Mouse (Mus musculus) testis, adult 2 months (tissue): ENCODE results near the gene Ankrd22. TPM values are rescaled to one million over a fixed set of nuclear protein-coding genes. Genes with fewer than 3 reads are reported as not detected.

ENCODE experiments used
- H3K27ac ChIP-seq: fragments of 200-500 bp; 2 replicates; pipeline ENCODE4 v1.5.1; 2012; ENCODE audit warnings: low read depth, low read length; ENCODE audit not compliant: control insufficient read depth, insufficient read depth
- H3K27me3 ChIP-seq: fragments of 200-500 bp; 2 replicates; pipeline ENCODE4 v1.6.1; 2012; ENCODE audit warnings: mild to moderate bottlenecking, low read length, moderate library complexity; ENCODE audit not compliant: control insufficient read depth, insufficient read depth
- H3K36me3 ChIP-seq: fragments of 200-500 bp; 2 replicates; pipeline ENCODE4 v1.6.1; 2012; ENCODE audit warnings: mild to moderate bottlenecking, low read length; ENCODE audit not compliant: control insufficient read depth, insufficient read depth
- H3K4me1 ChIP-seq: fragments of 200-500 bp; 2 replicates; pipeline ENCODE4 v1.6.1; 2012; ENCODE audit warnings: low read length; ENCODE audit not compliant: control insufficient read depth, insufficient read depth
- H3K4me3 ChIP-seq: fragments of 200-500 bp; 2 replicates; pipeline ENCODE4 v1.5.1; 2012; ENCODE audit warnings: low read depth, mild to moderate bottlenecking, low read length, moderate library complexity, mixed read lengths; ENCODE audit not compliant: control insufficient read depth
- CTCF ChIP-seq: fragments of 200-500 bp; IDR thresholded peaks from 2 replicates; pipeline ENCODE4 v1.5.1; 2012; ENCODE audit warnings: low read depth, mild to moderate bottlenecking, inconsistent platforms, low read length, moderate library complexity; ENCODE audit not compliant: control insufficient read depth, insufficient read depth, insufficient replicate concordance
- POLR2A ChIP-seq: fragments of 200-500 bp; IDR thresholded peaks from 2 replicates; pipeline ENCODE4 v1.6.1; 2012; ENCODE audit warnings: low read depth, mild to moderate bottlenecking, inconsistent platforms, low read length, moderate library complexity; ENCODE audit not compliant: control insufficient read depth
- polyA plus RNA-seq: library from polyadenylated mRNA; depleted of rRNA; stranded (reverse); fragments of >200 nt; gene quantifications from 2 replicates; pipeline ENCODE4 v1.2.3, GENCODE M21; 2012

The Ankrd22 gene
- polyA plus RNA-seq, 1 experiment: 2.8 TPM

DNA sequence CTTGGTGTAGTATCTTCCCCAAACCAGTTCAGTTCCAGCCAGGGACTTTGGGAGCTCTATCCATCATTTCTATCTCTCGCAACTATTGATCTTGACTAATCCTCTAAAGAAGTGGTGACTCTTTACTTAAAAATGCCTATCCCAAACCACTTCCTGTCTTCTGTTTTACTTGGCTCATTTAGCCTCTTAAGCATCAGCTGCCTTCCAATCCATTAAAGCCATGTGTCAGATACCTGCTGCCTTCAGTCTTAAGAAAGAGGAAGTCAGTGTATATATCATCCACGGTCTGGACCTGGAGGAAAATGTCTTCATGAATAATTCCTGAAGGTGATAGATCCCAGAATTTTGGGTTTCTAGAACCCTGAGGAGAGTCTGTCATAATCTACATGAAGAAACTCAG, 14.5 kb upstream of the Ankrd22 start:
- no peak for TF ChIP-seq CTCF
- no peak for TF ChIP-seq POLR2A
- Histone ChIP-seq H3K27ac (no peak overlapping the region), H3K27me3 (no peaks in the 10 kb centered on the region), H3K4me3 (no peak overlapping the region), H3K36me3 (no peaks in the 10 kb centered on the region), H3K4me1 (no peaks in the 10 kb centered on the region)

GRCm38 (mm10) chr19:34179136-34179535, 13.3 kb upstream of the Ankrd22 start:
- no peak overlapping the region for H3K4me3 ChIP-seq
- H3K27me3 ChIP-seq: no peaks in the 10 kb centered on the region

DNA sequence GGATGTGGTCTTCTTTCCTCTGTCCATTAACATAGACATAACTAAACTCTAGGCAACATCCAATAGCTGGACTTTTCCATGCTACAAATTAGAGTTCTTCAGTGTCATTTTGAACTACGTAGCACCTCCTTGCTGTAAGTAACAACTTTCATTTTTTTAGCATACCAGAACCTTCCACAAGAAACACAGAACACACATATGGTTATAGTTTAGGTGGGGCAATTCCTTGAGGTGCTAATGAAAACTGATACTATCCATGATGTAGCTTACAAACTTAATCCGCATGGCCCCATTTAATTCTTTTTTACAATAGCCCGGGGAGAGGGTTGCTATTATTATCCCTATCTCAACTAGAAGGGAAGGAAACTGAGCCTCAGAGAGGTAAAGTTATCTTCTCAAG, 8.2 kb upstream of the Ankrd22 start:
- Histone ChIP-seq H3K36me3 (no peaks in the 10 kb centered on the region), H3K4me3 (no peak overlapping the region), H3K27ac (no peak overlapping the region), H3K4me1 (no peaks in the 10 kb centered on the region), H3K27me3 (no peaks in the 10 kb centered on the region)
- TF ChIP-seq CTCF (no peak), POLR2A (no peak)

More at GRCm38 (mm10) chr19:34179136-34179535, 13.3 kb upstream of the Ankrd22 start:
- TF ChIP-seq POLR2A: no peak
- TF ChIP-seq CTCF: no peak
- Histone ChIP-seq H3K36me3 (no peaks in the 10 kb centered on the region), H3K4me1 (no peaks in the 10 kb centered on the region), H3K27ac (no peak overlapping the region)

- H3K4me3 ChIP-seq: no peak overlapping the region
- H3K4me1 ChIP-seq: no peaks in the 10 kb centered on the region
- H3K27me3 ChIP-seq: no peaks in the 10 kb centered on the region
- no peaks in the 10 kb centered on the region for H3K36me3 ChIP-seq
- no peak overlapping the region for H3K27ac ChIP-seq
- TF ChIP-seq CTCF (no peak), POLR2A (no peak)
Observed at GRCm38 (mm10) chr19:34171167-34171566, 5.3 kb upstream of the Ankrd22 start.

GRCm38 (mm10) chr19:34169121-34169520, 3.3 kb upstream of the Ankrd22 start:
- no peaks in the 10 kb centered on the region for H3K36me3 ChIP-seq
- TF ChIP-seq POLR2A (no peak), CTCF (no peak)
- H3K4me1 ChIP-seq: no peaks in the 10 kb centered on the region
- no peak overlapping the region for H3K27ac ChIP-seq
- H3K27me3 ChIP-seq: no peaks in the 10 kb centered on the region
- no peak overlapping the region for H3K4me3 ChIP-seq

GRCm38 (mm10) chr19:34167896-34168661, 2.2 kb upstream of the Ankrd22 start:
- Histone ChIP-seq H3K27me3 (no peaks in the 10 kb centered on the region), H3K27ac (no peak overlapping the region), H3K4me1 (no peaks in the 10 kb centered on the region), H3K36me3 (no peaks in the 10 kb centered on the region), H3K4me3 (no peak overlapping the region)
- TF ChIP-seq CTCF (no peak), POLR2A (no peak)

DNA sequence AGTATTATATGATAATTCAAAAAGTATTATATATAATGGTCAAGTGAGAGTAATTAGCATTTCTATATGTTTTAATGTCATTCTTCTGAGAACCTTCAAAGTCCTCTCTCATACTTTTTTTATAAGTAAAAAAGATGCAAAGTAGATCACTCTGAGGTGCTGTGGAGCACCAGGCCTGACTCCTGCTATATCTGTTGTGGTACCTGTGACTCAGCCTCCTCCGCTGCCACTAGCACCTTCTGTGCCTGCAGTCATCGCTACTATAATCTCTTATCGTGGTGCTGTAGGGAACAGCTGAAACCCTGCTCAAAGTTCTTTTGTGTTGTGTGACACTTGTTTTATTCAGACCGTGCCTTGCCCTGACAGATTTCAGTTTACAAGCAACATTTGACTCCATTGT, 533 bp upstream of the Ankrd22 start:
- TF ChIP-seq POLR2A: no peak
- no peak for TF ChIP-seq CTCF
- Histone ChIP-seq H3K36me3 (no peaks in the 10 kb centered on the region), H3K27ac (no peak overlapping the region), H3K4me1 (no peaks in the 10 kb centered on the region), H3K27me3 (no peaks in the 10 kb centered on the region), H3K4me3 (no peak overlapping the region)

DNA sequence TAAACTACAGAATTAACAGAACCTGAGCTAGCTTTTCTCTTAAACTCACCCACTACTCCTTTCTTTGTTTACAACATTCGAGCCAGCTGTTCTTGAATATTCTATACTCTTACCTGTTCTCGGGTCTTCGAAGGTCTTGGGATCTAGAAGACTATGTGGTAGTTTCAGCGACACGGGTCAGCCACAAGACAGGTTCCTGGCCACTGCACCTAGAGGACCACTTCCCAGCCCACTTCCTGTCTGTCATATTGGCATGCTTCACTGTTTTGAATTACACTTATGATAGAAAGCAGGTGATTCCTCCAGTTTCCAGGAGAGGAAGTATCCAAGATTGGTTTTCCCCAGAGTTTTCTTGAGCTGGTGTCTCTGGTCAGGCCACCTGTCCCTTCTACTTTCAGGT, 3.2 kb downstream of the Ankrd22 start:
- no peak overlapping the region for H3K4me3 ChIP-seq

More for the DNA sequence above, 3.2 kb downstream of the Ankrd22 start:
- Histone ChIP-seq H3K27ac (no peak overlapping the region), H3K4me1 (no peaks in the 10 kb centered on the region), H3K36me3 (no peaks in the 10 kb centered on the region), H3K27me3 (no peaks in the 10 kb centered on the region)
- TF ChIP-seq CTCF: no peak
- TF ChIP-seq POLR2A: no peak
